Mouse (Mus musculus) forebrain, embryonic 10.5 days (tissue): ENCODE results near the gene Armc8. TPM values are rescaled to one million over a fixed set of nuclear protein-coding genes. Genes with fewer than 3 reads are reported as not detected.
"Not testable (repeated sequence)": the region's sequence is repeated elsewhere in the genome, so short reads cannot be mapped to it uniquely, and the experiment has no call there.

Experiments
- DNase-seq: peaks from one replicate; pipeline ENCODE4 v3.0.0-alpha.2; 2017; ENCODE audit warnings: low spot score; ENCODE audit errors: extremely low spot score
- H3K27ac ChIP-seq: fragments of 300-500 bp; sonication (generic); 2 replicates; pipeline ENCODE4 v1.5.1; 2016; ENCODE audit warnings: mild to moderate bottlenecking
- H3K27me3 ChIP-seq: fragments of 300-500 bp; sonication (generic); 2 replicates; pipeline ENCODE4 v1.6.1; 2016; ENCODE audit warnings: mild to moderate bottlenecking; ENCODE audit not compliant: poor library complexity, severe bottlenecking
- H3K36me3 ChIP-seq: fragments of 300-500 bp; sonication (generic); replicated peaks from 2 replicates; pipeline ENCODE4 v1.6.1; 2016; ENCODE audit warnings: mild to moderate bottlenecking, moderate library complexity
- H3K4me1 ChIP-seq: fragments of 300-500 bp; sonication (generic); 2 replicates; pipeline ENCODE4 v1.6.1; 2016
- H3K4me3 ChIP-seq: fragments of 300-500 bp; sonication (generic); 2 replicates; pipeline ENCODE4 v1.5.1; 2016; ENCODE audit warnings: mild to moderate bottlenecking, moderate library complexity
- H3K9me3 ChIP-seq: fragments of 300-500 bp; sonication (generic); 2 replicates; pipeline ENCODE4 v1.6.1; 2016; ENCODE audit warnings: mild to moderate bottlenecking, moderate library complexity
- WGBS: fragments of 180-500 bp; shearing (Covaris S2); methylation state at CpG from one replicate; pipeline ENCODE4 v1.1.7; 2016; 5-methylcytosine and 5-hydroxymethylcytosine counted together
- polyA plus RNA-seq: library from polyadenylated mRNA; unstranded; fragments of >200 nt; fragmentation: Nextera tagmentation; extraction: Ambion mirVana; gene quantifications from 2 replicates; pipeline ENCODE4 v1.2.1, GENCODE M21; 2016

The Armc8 gene
- polyA plus RNA-seq: 29.9 and 30.4 TPM in 2 replicates

DNA sequence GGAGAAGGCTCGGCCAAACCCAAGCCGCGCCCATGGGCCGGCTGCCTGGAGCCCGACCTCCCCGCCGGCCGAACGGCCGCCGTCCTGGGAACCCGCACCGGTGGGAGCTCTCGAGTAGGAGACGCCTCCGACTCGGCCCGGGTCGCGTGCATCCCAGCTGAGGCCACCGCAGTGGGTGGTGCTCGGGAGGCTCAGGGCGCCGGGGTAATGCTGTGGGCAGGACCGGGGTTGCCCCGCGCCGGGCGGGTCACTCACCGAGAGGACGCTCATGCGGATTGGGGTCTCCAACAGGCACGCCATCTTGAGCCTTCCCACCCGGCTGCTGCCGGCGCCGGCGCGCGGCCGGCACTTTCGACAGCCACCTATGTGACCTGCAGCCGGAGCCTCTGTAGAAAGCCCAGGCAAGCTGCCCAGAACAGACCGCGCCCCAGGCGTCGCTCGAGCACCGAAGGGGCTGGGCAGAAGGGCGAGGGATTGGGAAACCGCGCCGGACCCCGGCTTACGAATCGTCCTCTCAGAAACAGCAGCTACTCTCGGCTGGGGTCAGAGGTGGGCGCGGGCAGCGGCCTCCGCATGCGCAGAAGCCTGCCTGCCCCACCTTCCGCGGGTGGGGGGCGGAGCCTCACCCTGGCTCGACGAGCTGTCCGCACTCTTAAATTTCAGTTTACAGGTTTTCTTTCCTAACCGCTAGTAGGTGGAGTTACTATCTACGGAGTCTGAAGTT is at the start of gene Armc8:
Armc8 (minus strand) TSS at position 553 of the 724 bp plus-strand sequence.
- Histone ChIP-seq H3K4me1 (peaks cover 23% of the 10 kb centered on the region), H3K27ac (peak within 1 kb of the TSS; percentile 100), H3K36me3 (no peaks in the 10 kb centered on the region), H3K9me3 (no peaks in the 10 kb centered on the region), H3K27me3 (peaks cover 13% of the 10 kb centered on the region), H3K4me3 (peak within 1 kb of the TSS; percentile 99)
- WGBS: under 1% methylated on average over 70 of the region's 70 CpGs
- DNase-seq: peak; percentile 89

DNA sequence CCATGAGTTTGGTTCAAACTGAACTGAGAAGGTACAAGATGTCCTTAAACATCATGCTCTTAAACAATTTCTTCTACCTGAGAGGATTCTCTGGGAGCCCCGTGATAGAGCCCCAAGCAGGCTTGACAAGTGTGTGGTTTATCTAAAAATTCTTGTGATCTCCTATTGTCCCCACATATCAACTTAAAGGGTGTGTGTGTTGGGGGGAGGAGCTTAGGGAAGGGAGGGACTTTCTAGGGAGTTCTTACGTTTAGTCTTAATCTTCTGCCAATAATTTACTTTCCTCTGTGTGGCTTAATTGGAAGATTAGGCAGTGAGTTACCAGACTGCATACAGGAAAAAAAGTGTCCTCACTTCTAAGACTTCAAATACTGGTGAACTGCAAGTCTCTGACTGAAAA is 43.5 kb upstream of the Armc8 start, which contains the start of gene A4gnt:
A4gnt (plus strand) TSS at position 301 of the 400 bp plus-strand sequence.
- Histone ChIP-seq H3K27ac (no peak within 1 kb of the TSS), H3K4me3 (no peak within 1 kb of the TSS), H3K27me3 (no peaks in the 10 kb centered on the region), H3K4me1 (no peaks in the 10 kb centered on the region), H3K36me3 (no peaks in the 10 kb centered on the region), H3K9me3 (no peaks in the 10 kb centered on the region)
- WGBS: 62% methylated on average over 2 of the region's 2 CpGs
- DNase-seq: no peak

- no peak for DNase-seq
- H3K36me3 ChIP-seq: no peaks in the 10 kb centered on the region
- no peak overlapping the region for H3K4me3 ChIP-seq
- H3K9me3 ChIP-seq: no peaks in the 10 kb centered on the region
- no peak overlapping the region for H3K27ac ChIP-seq
- whole genome bisulfite sequencing: 81% methylated on average over 2 of the region's 2 CpGs
- no peaks in the 10 kb centered on the region for H3K27me3 ChIP-seq
- peaks cover 4% of the 10 kb centered on the region for H3K4me1 ChIP-seq
Observed at GRCm38 (mm10) chr9:99603566-99603965, 34.9 kb upstream of the Armc8 start.

DNA sequence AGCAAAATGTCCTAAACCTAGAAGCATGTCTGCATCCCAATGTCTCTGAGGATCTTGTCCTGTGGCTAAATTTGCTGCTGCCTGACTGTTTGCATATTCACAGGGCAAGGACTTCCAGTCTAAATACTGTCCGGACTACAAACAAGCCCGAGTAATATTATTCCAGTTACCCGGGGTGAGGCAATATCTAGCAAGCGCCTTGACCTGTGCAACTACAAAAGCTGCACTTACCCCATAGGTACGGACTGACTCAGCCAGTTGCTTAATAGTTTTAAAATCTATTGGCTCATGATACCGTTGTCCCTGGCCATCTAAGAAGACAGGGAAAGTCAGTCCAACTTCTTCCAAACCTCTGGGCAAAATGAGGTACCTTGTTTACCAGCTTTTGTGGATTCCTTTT is 30.4 kb upstream of the Armc8 start:
- H3K27me3 ChIP-seq, H3K36me3 ChIP-seq, H3K4me1 ChIP-seq, H3K4me3 ChIP-seq, DNase-seq, H3K27ac ChIP-seq: not testable (repeated sequence)
- H3K9me3 ChIP-seq: peaks cover 10% of the 10 kb centered on the region; the same call in 1 of the 2 replicates
- WGBS: 92% methylated on average over 6 of the region's 6 CpGs

- no peak for DNase-seq
- Histone ChIP-seq H3K4me1 (no peaks in the 10 kb centered on the region), H3K4me3 (no peak overlapping the region), H3K27me3 (no peaks in the 10 kb centered on the region), H3K36me3 (no peaks in the 10 kb centered on the region), H3K27ac (0 out of 2 replicates have a peak overlapping the region, but pooled peaks have one; percentile 30), H3K9me3 (peaks cover 3% of the 10 kb centered on the region; the same call in 1 of the 2 replicates)
- WGBS: 88% methylated on average over 8 of the region's 8 CpGs
Observed at GRCm38 (mm10) chr9:99591144-99591543, 22.4 kb upstream of the Armc8 start.

DNA sequence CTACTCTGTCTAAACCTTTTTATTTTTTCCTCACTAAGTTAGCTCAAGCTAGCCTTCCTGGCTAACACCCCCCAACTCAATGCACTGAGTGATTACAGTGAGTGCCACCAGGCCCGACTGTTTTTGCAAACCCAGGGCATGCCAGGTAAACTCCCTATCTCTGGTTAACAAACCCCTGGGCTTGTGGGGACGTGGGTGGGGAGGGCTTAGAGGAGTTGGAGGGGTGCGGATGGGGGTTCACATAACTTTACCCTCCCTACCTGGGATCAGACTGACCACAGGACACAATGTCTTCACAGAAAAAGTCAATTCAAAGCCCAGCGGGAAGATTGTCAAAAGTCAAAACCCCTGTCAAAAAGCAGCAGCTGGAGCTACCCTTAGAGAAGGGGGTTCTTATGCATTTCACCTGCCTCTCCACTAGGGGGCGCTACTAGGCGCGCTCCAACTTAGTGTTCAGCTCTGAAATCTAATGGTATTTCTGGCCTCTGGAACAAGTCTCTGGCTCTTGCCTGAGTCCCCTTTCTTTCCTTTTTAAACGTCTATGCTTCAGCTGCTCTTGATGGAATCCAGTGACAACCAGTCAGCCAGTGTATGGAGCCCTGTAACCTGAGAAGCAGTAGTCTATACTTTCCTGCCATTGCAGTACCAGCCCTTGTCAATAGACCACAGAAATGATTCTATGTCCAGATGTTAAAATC is 19.0 kb upstream of the Armc8 start:
- 25% methylated on average over 8 of the region's 8 CpGs for WGBS

GRCm38 (mm10) chr9:99580655-99581054 is 12.0 kb upstream of the Armc8 start:
- H3K4me1 ChIP-seq: peaks cover 12% of the 10 kb centered on the region
- 58% methylated on average over 2 of the region's 2 CpGs for WGBS
- no peak overlapping the region for H3K4me3 ChIP-seq
- H3K36me3 ChIP-seq: peaks cover 78% of the 10 kb centered on the region
- H3K27me3 ChIP-seq: no peaks in the 10 kb centered on the region
- no peaks in the 10 kb centered on the region for H3K9me3 ChIP-seq
- DNase-seq: peak; percentile 23
- no peak overlapping the region for H3K27ac ChIP-seq

More for the DNA sequence above, 19.0 kb upstream of the Armc8 start:
- Histone ChIP-seq H3K27me3 (no peaks in the 10 kb centered on the region), H3K27ac (no peak overlapping the region), H3K4me3 (no peak overlapping the region), H3K36me3 (peaks cover 33% of the 10 kb centered on the region), H3K9me3 (no peaks in the 10 kb centered on the region), H3K4me1 (no peaks in the 10 kb centered on the region)
- DNase-seq: peak; percentile 68

DNA sequence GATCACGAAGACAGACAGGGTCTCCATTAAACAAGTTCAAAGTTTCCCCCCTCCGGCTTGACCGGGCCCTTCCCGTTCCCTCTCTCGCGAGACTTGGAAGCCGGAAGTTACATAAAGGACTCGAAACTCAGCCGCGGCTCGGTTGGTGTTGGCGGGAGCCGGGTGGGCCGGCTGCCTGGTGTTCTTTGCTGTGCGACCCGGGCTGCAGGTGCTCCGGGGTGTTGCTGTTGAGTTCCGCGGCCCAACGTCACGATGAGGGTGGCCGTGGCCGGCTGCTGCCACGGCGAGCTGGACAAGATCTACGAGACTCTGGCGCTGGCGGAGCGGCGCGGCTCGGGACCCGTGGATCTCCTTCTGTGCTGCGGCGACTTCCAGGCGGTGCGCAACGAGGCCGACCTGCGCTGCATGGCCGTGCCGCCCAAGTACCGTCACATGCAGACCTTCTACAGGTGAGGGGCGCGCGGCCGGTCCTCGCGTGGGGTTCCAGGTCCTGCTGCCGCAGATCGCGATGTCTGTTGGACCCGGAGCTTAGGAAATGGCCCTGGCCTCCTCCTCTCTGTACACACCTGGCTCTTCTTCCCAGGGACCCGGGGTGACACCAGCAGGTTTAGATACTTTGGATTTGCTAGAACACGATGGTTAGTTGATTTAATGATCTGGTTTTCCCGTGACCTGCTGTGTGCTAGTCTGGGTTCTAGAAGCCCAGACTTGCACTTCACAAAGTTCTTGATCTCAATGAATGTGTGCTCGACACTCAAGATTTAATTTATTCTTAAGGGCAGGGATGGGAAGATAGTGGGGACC is 7.2 kb upstream of the Armc8 start, which contains the start of gene Dbr1:
Dbr1 (plus strand) TSS at position 123 of the 804 bp plus-strand sequence.
- H3K4me3 ChIP-seq: peak within 1 kb of the TSS; percentile 72
- under 1% methylated on average over 57 of the region's 57 CpGs for WGBS
- no peaks in the 10 kb centered on the region for H3K9me3 ChIP-seq
- peaks cover 14% of the 10 kb centered on the region for H3K27me3 ChIP-seq
- H3K4me1 ChIP-seq: peaks cover 12% of the 10 kb centered on the region
- H3K27ac ChIP-seq: peak within 1 kb of the TSS; percentile 94
- peak; percentile 90 for DNase-seq
- H3K36me3 ChIP-seq: peaks cover 30% of the 10 kb centered on the region

- Histone ChIP-seq H3K27ac (peak overlapping the region; percentile 100), H3K27me3 (peaks cover 13% of the 10 kb centered on the region), H3K4me3 (peak overlapping the region; percentile 99), H3K4me1 (peaks cover 19% of the 10 kb centered on the region), H3K9me3 (no peaks in the 10 kb centered on the region), H3K36me3 (no peaks in the 10 kb centered on the region)
- WGBS: 1% methylated on average over 9 of the region's 9 CpGs
- DNase-seq: no peak
Observed at GRCm38 (mm10) chr9:99569071-99569397, 335 bp upstream of the Armc8 start.

GRCm38 (mm10) chr9:99568023-99568346 is 714 bp downstream of the Armc8 start:
- no peaks in the 10 kb centered on the region for H3K9me3 ChIP-seq
- no peaks in the 10 kb centered on the region for H3K36me3 ChIP-seq
- DNase-seq: no peak
- peak overlapping the region; percentile 100 for H3K27ac ChIP-seq
- WGBS: 3% methylated on average over 15 of the region's 15 CpGs
- H3K4me3 ChIP-seq: peak overlapping the region; percentile 99
- H3K27me3 ChIP-seq: peaks cover 9% of the 10 kb centered on the region
- peaks cover 23% of the 10 kb centered on the region for H3K4me1 ChIP-seq

DNA sequence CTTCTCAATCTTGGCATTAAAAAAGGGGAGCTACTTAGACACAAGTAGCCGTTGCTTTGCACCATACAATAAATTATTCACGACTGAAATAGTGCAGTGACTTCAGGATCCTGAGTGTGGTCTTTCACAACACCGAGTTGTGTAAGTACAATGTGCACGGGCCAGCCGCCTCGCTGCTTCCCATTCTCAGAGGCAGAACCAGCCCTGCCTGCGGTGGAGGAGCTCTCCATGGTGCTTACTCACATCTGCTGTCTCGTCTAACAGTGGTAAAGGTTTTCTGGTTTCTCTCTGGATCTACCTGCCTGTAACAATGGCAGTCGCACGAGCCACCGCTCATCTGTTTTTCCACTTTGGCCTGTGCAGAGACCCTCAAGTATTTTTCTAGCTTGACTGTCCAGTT is 5.0 kb downstream of the Armc8 start:
- Histone ChIP-seq H3K4me1 (peaks cover 15% of the 10 kb centered on the region), H3K27ac (no peak overlapping the region), H3K4me3 (no peak overlapping the region), H3K36me3 (no peaks in the 10 kb centered on the region), H3K27me3 (no peaks in the 10 kb centered on the region), H3K9me3 (no peaks in the 10 kb centered on the region)
- DNase-seq: peak; percentile 40
- 34% methylated on average over 11 of the region's 11 CpGs for WGBS

GRCm38 (mm10) chr9:99560389-99560788 is 8.3 kb downstream of the Armc8 start:
- H3K4me1 ChIP-seq: peaks cover 4% of the 10 kb centered on the region; the same call in 1 of the 2 replicates
- no peak overlapping the region for H3K4me3 ChIP-seq
- H3K36me3 ChIP-seq: no peaks in the 10 kb centered on the region
- H3K9me3 ChIP-seq: no peaks in the 10 kb centered on the region
- no peaks in the 10 kb centered on the region for H3K27me3 ChIP-seq
- no peak for DNase-seq
- H3K27ac ChIP-seq: no peak overlapping the region
- 92% methylated on average over 3 of the region's 3 CpGs for WGBS
